Mouse (Mus musculus) myocyte (in vitro differentiated cells): ENCODE data around the gene Rbm42. TPM values are rescaled to one million over a fixed set of nuclear protein-coding genes. Genes with fewer than 3 reads are reported as not detected.

ENCODE experiments used
- H3K27me3 ChIP-seq: one replicate; pipeline ENCODE4 v1.6.1; 2011; ENCODE audit not compliant: control insufficient read depth, insufficient read depth, insufficient read length
- H3K36me3 ChIP-seq: one replicate; pipeline ENCODE4 v1.6.1; 2011; ENCODE audit not compliant: control insufficient read depth, insufficient read depth
- H3K4me2 ChIP-seq: one replicate; pipeline ENCODE4 v1.6.1; 2011; ENCODE audit warnings: low read depth, control low read depth
- H3K4me3 ChIP-seq: one replicate; pipeline ENCODE4 v1.5.1; 2011; ENCODE audit warnings: mild to moderate bottlenecking, control low read depth, moderate library complexity
- H3K79me2 ChIP-seq: one replicate; pipeline ENCODE4 v1.6.1; 2011; ENCODE audit not compliant: control insufficient read depth, insufficient read depth
- H3ac ChIP-seq: one replicate; pipeline ENCODE4 v1.6.1; 2011; ENCODE audit not compliant: control insufficient read depth, insufficient read length
- CEBPB ChIP-seq: IDR thresholded peaks from 2 replicates; pipeline ENCODE4 v1.6.1; 2011; ENCODE audit warnings: mild to moderate bottlenecking, moderate library complexity; ENCODE audit not compliant: poor library complexity, insufficient read depth, severe bottlenecking
- E2F4 ChIP-seq: IDR thresholded peaks from one replicate; pipeline ENCODE4 v1.6.1; 2011; ENCODE audit warnings: mild to moderate bottlenecking, control low read depth, moderate library complexity; ENCODE audit not compliant: insufficient read depth
- MAX ChIP-seq: IDR thresholded peaks from one replicate; pipeline ENCODE4 v1.6.1; 2011; ENCODE audit warnings: low read depth, mild to moderate bottlenecking, control low read depth
- MYOD1 ChIP-seq, 3 experiments: IDR thresholded peaks; one replicate each; pipeline ENCODE4 v1.6.1; 2011; ENCODE audit warnings: control low read depth in 2 of 3, low read depth in 2 of 3, mild to moderate bottlenecking in 2 of 3, moderate library complexity in 1 of 3; ENCODE audit not compliant: insufficient read length in 2 of 3, control insufficient read depth in 1 of 3
- MYOG ChIP-seq, 3 experiments: IDR thresholded peaks; one replicate each; pipeline ENCODE4 v1.6.1; 2011; ENCODE audit warnings: control low read depth in 2 of 3, low read depth in 2 of 3, mild to moderate bottlenecking in 2 of 3; ENCODE audit not compliant: insufficient read length in 2 of 3, control insufficient read depth in 1 of 3, insufficient read depth in 1 of 3
- POLR2A ChIP-seq: IDR thresholded peaks from one replicate; pipeline ENCODE4 v1.6.1; 2011; ENCODE audit warnings: low read depth, mild to moderate bottlenecking, control low read depth, moderate library complexity; ENCODE audit not compliant: insufficient read length
- POLR2AphosphoS2 ChIP-seq: IDR thresholded peaks from one replicate; pipeline ENCODE4 v1.6.1; 2011; ENCODE audit warnings: low read depth, control low read depth; ENCODE audit not compliant: insufficient read length
- REST ChIP-seq: IDR thresholded peaks from one replicate; pipeline ENCODE4 v1.6.1; 2011; ENCODE audit warnings: mild to moderate bottlenecking, control low read depth, moderate library complexity; ENCODE audit not compliant: insufficient read depth, insufficient read length
- SRF ChIP-seq: IDR thresholded peaks from one replicate; pipeline ENCODE4 v1.6.1; 2011; ENCODE audit warnings: low read depth; ENCODE audit not compliant: control insufficient read depth, insufficient read length
- TCF12 ChIP-seq: IDR thresholded peaks from one replicate; pipeline ENCODE4 v1.6.1; 2011; ENCODE audit warnings: mild to moderate bottlenecking, control low read depth; ENCODE audit not compliant: poor library complexity, insufficient read depth, severe bottlenecking
- TCF3 ChIP-seq: IDR thresholded peaks from one replicate; pipeline ENCODE4 v1.6.1; 2011; ENCODE audit warnings: low read depth, control low read depth; ENCODE audit not compliant: insufficient read length
- USF1 ChIP-seq: IDR thresholded peaks from one replicate; pipeline ENCODE4 v1.6.1; 2011; ENCODE audit warnings: low read depth, mild to moderate bottlenecking, control low read depth, moderate library complexity
- polyA plus RNA-seq: library from polyadenylated mRNA; unstranded; fragments of >200 nt; fragmentation: generic; extraction: Trizol; gene quantifications from one replicate; pipeline ENCODE4 v1.2.1, GENCODE M21; 2012; ENCODE audit warnings: missing spikeins

Rbm42 gene
- polyA plus RNA-seq, 1 experiment = 124 TPM

- TF ChIP-seq REST (no peak), MAX (no peak), USF1 (no peak), POLR2AphosphoS2 (no peak), POLR2A (no peak), TCF12 (no peak), TCF3 (no peak), MYOG (IDR thresholded peaks at IDR 0.05; ENCODE audit: control insufficient read depth in 1 of 3, insufficient read depth in 1 of 3, insufficient read length in 2 of 3, low read depth in 2 of 3) (no peak), MYOD1 (IDR thresholded peaks at IDR 0.05; ENCODE audit: control insufficient read depth in 1 of 3, insufficient read length in 2 of 3, low read depth in 2 of 3) (no peak), E2F4 (no peak), CEBPB (no peak), SRF (no peak)
- H3K79me2 ChIP-seq = no peaks in the 10 kb centered on the region
- H3K4me2 ChIP-seq = no peak overlapping the region
- H3K27me3 ChIP-seq = peaks cover 55% of the 10 kb centered on the region
- H3K4me3 ChIP-seq = no peak overlapping the region
- no peak overlapping the region for H3ac ChIP-seq
- H3K36me3 ChIP-seq = no peaks in the 10 kb centered on the region
Observed at GRCm38 (mm10) chr7:30596093-30596492, 54.0 kb downstream of the Rbm42 start.

GRCm38 (mm10) chr7:30594510-30595024, 55.5 kb downstream of the Rbm42 start:
- Histone ChIP-seq H3K27me3 (peaks cover 45% of the 10 kb centered on the region), H3K79me2 (no peaks in the 10 kb centered on the region), H3K36me3 (no peaks in the 10 kb centered on the region), H3K4me3 (no peak overlapping the region), H3ac (no peak overlapping the region), H3K4me2 (no peak overlapping the region)
- no peak for TF ChIP-seq MYOD1 (IDR thresholded peaks at IDR 0.05; ENCODE audit: control insufficient read depth in 1 of 3, insufficient read length in 2 of 3, low read depth in 2 of 3)
- no peak for TF ChIP-seq MYOG (IDR thresholded peaks at IDR 0.05; ENCODE audit: control insufficient read depth in 1 of 3, insufficient read depth in 1 of 3, insufficient read length in 2 of 3, low read depth in 2 of 3)
- no peak for TF ChIP-seq SRF
- TF ChIP-seq E2F4 = no peak
- no peak for TF ChIP-seq TCF3
- TF ChIP-seq MAX = no peak
- no peak for TF ChIP-seq REST
- TF ChIP-seq USF1 = no peak
- TF ChIP-seq POLR2AphosphoS2 = no peak

GRCm38 (mm10) chr7:30593579-30594509, 56.3 kb downstream of the Rbm42 start:
- Histone ChIP-seq H3K4me3 (no peak overlapping the region), H3K4me2 (no peak overlapping the region), H3K79me2 (no peaks in the 10 kb centered on the region), H3ac (no peak overlapping the region), H3K36me3 (no peaks in the 10 kb centered on the region), H3K27me3 (peaks cover 43% of the 10 kb centered on the region)
- TF ChIP-seq MAX = no peak
- no peak for TF ChIP-seq TCF3
- TF ChIP-seq MYOD1 (IDR thresholded peaks at IDR 0.05; ENCODE audit: control insufficient read depth in 1 of 3, insufficient read length in 2 of 3, low read depth in 2 of 3) = no peak
- TF ChIP-seq REST = no peak
- TF ChIP-seq USF1 = no peak
- TF ChIP-seq CEBPB = no peak
- TF ChIP-seq TCF12 = no peak
- no peak for TF ChIP-seq SRF
- no peak for TF ChIP-seq E2F4
- no peak for TF ChIP-seq POLR2AphosphoS2
- TF ChIP-seq MYOG (IDR thresholded peaks at IDR 0.05; ENCODE audit: control insufficient read depth in 1 of 3, insufficient read depth in 1 of 3, insufficient read length in 2 of 3, low read depth in 2 of 3) = no peak
- no peak for TF ChIP-seq POLR2A

GRCm38 (mm10) chr7:30592772-30593423, 57.2 kb downstream of the Rbm42 start:
- H3K79me2 ChIP-seq = peaks cover 4% of the 10 kb centered on the region
- no peak overlapping the region for H3K4me2 ChIP-seq
- no peak overlapping the region for H3ac ChIP-seq
- no peak overlapping the region for H3K4me3 ChIP-seq
- TF ChIP-seq MYOG (IDR thresholded peaks at IDR 0.05; ENCODE audit: control insufficient read depth in 1 of 3, insufficient read depth in 1 of 3, insufficient read length in 2 of 3, low read depth in 2 of 3) (no peak), E2F4 (no peak), TCF12 (no peak), MAX (no peak), POLR2AphosphoS2 (peak; percentile 6)
- peaks cover 33% of the 10 kb centered on the region for H3K27me3 ChIP-seq
- no peaks in the 10 kb centered on the region for H3K36me3 ChIP-seq
